Mouse (Mus musculus) heart, postnatal 10 days (tissue): ENCODE measurements around the gene Cubn. TPM values are rescaled to one million over a fixed set of nuclear protein-coding genes. Genes with fewer than 3 reads are reported as not detected.

Source experiments
- DNase-seq, 2 experiments: peaks; one replicate each; pipeline ENCODE4 v3.0.0; 2021
- intact Hi-C: fragments of 180-260 bp; cut with DNase I; formaldehyde crosslinking; loops from one replicate; pipeline ENCODE4 v1.15.1; 2025
- total RNA-seq, 2 experiments: library from RNA; stranded (reverse); gene quantifications; 2 replicates each; pipeline ENCODE4 v1.2.3; 2021

Gene Cubn
- total RNA-seq, 2 experiments from 2014 or later = 1.6 to 1.7 TPM

DNA sequence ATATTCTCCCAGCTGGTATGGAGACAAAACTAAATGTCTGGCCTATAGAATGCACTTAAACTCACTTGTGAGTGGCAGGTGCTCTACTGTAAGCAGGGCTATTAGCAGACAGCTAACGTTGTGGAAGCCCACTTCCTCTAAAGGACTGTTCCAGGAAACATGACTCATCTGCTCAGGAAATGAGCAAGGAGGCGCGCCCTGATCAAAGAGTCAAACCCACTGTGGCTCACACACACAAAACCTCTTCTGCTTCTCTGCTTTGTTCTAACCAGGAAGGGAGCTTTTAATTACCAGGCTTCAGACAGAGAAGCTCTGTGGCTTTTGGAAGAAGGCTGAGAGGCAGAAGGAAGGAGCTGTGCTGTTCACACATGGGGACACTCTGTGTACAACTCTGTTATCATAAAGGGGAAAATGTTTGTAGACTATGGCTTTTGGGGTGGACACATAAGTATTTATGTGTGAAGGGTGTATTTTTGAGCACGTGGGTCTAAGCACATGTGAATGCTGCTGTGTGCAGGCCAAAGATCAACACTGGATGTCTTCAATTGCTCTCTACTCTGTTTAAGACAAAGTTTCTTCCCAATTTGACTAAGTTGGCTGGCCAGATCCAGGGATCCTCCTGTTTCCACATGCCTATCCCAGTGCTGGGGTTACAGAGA, 78.0 kb downstream of the Cubn start:
- peak; percentile 70 to 76 for DNase-seq
- intact Hi-C loops = loop anchor here (2.0 to 5.0 kb wide), 2 partner anchors 41 to 159 kb away; partner anchors contain the start of gene Vim

DNA sequence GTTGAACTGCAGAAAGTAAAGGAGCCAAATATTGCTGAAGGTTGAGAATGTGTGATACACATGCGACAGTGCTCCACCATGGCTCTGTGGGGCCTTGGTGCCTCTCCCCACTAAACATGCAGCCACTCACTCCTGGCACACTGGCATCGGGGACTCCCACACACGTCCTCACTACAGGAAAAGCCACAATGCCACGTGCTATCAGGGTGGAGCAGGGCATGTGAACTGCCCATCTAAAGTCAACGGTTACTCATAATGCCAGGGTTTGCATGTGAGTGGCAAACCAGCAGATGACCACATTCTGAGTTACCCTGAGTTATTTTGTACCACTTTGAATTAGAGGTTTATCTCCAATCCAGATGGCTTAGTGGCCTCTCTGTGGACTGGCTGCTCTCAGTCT, 81.0 kb downstream of the Cubn start:
- no peak for DNase-seq
- intact Hi-C loops = loop anchor here (2.0 to 5.0 kb wide), 2 partner anchors 14 to 162 kb away; partner anchors contain the start of gene Vim

- intact Hi-C loops = loop anchor here (2.0 to 5.0 kb wide), 2 partner anchors 13 to 162 kb away; partner anchors contain the start of gene Vim
- DNase-seq = no peak
Measured at GRCm38 (mm10) chr2:13409767-13410519, 81.7 kb downstream of the Cubn start.

- intact Hi-C loops = no loop called here
- DNase-seq = no peak
Measured at GRCm38 (mm10) chr2:13408333-13408732, 83.3 kb downstream of the Cubn start.

DNA sequence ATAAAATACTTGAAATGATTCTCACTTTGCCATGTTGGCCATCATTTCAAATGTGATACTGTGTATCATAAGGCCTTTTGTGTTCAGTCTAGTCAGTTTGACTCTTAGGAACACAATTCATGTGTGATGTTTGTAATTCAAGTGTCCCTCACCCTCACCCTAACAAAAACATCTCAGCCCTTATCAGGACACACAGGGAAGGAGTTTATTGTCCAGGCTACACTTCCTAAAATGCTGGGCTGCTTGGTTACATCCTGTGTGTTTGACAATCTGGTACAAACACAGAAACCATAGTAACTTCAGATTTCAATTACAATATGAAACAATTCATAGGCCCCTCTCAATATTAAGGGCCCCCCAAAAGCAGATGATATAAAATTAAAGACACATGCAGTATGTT, 83.9 kb downstream of the Cubn start:
- intact Hi-C loops = no loop called here
- no peak for DNase-seq

DNA sequence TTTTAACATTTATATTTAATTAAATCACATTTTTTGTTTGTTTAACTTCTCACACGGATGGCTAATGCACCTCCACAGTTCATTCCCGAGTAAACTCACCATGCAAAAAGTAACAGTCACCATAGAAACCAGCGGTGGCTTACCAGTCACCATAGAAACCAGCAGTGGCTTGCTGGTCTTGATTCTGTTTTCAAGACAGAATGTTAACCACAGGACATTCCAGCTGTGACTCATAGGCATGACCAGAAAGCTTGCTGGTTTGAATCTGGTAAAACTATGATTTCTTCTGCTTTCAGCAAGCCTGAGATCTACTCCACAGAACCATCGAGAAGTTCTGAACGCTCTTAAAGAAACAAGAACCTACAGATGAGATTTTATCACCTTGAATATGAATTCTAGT, 84.3 kb downstream of the Cubn start:
- intact Hi-C loops = no loop called here
- DNase-seq = no peak

GRCm38 (mm10) chr2:13404986-13405678, 86.5 kb downstream of the Cubn start:
- intact Hi-C loops = no loop called here
- DNase-seq = no peak

DNA sequence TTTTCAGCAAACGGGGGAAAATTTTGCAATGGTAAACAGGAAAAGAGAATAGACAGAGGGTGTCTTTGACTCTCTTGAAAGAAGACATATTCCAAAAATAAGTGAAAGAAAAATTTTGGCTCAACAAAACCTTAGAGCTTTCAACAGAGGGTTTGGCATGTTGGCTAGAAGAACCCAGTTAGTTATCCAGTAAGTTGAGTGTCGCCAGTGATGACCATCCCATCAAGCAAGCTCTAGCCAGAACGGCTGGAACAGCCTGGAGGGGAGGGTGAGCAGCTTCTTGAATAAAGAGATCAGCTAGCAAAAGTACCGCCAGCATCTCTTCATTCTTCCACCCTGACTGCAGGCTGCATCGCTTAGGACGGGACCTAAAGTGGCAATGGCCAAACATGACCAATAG, 90.8 kb downstream of the Cubn start:
- intact Hi-C loops = no loop called here
- DNase-seq = no peak

- DNase-seq = no peak
- intact Hi-C loops = no loop called here
Measured at GRCm38 (mm10) chr2:13399480-13400072, 92.0 kb downstream of the Cubn start.

DNA sequence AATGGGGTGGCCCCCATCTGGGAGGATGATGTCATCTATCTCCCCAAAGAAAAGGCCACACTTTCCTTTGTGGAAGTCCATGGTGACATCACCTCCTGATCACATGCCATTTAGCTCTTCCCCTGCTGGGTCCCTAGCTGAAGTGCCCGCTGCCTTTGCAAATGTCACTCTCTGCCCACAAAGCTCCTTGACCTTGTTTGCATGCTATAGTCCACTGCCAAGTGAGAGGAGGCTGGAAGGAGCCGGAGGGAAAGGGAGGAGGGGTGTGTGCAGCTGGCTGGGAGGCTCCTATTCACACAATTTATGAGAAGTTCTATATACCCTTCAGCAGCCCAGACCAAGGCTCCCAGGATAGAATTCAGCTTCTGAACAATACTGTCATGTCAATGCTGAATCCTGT, 92.7 kb downstream of the Cubn start:
- intact Hi-C loops = no loop called here
- DNase-seq = peak; percentile 76 to 79

DNA sequence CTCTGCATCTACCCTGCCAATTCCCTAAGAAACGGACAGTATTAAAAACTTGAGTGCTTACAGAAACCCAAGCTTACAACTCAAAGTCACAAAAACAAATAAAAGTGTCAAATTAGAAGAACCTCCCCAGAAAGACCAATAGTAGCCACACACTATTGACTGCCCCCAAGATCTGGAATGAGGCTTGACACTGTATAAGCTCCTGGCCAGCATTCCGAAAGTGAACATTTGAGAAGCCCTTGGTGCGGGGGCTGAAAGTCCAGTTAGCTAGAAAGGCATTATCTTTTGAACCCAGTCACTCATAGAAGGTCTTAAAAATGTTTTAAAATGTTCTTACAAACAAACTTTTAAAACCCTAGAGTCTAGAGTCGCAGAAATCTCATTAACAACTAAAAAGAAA, 93.1 kb downstream of the Cubn start:
- intact Hi-C loops = no loop called here
- DNase-seq = no peak

DNA sequence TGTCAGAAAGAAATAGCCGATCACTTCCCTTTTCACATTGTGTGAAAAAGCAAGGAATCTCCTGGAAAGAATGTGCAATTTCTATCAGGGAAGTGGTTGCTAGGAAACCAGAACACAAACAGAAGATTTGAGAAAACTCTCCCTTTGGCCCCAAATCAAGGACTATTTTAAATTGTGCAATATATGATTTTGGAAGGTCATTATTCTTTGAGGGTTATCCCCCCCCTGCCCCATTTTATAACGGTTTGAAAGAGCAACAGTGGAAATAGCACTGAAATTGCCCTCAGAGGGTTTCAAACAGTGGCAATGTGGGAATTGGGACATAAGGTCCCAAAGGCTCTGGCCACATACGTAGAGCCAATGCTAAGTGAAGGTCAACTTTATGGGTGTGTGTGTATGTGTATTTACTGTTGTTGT, 95.5 kb downstream of the Cubn start:
- intact Hi-C loops = loop anchor here (2.0 kb wide), 2 partner anchors 15 to 179 kb away; no protein-coding TSS in a partner anchor
- DNase-seq = no peak

DNA sequence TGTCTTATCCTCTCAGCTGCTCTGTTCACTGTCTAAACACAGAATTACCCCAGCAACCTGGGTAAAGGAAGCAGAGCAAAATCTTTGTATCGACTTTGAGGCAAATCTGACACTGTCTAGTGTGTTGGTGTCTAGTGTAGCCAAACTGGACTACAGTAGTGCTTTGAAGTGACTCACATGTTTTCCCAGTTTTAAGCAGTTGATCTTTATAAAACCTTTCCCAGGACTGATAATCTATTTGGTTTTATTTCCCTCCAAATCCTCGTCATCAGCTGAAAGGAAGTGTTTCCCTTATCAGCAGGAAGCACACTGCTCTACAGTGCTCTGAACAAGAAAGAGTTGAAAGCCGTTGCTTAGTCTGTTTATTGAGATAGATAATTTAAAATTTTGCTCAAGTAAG, 100.6 kb downstream of the Cubn start:
- intact Hi-C loops = no loop called here

GRCm38 (mm10) chr2:13386631-13387030, 105.0 kb downstream of the Cubn start:
- intact Hi-C loops = no loop called here

More for the DNA sequence above, 100.6 kb downstream of the Cubn start:
- DNase-seq = no peak

GRCm38 (mm10) chr2:13385542-13386345, 105.9 kb downstream of the Cubn start:
- intact Hi-C loops = no loop called here
- peak in 1 of 2 experiments; percentile 54 for DNase-seq

More at GRCm38 (mm10) chr2:13386631-13387030, 105.0 kb downstream of the Cubn start:
- DNase-seq = no peak

DNA sequence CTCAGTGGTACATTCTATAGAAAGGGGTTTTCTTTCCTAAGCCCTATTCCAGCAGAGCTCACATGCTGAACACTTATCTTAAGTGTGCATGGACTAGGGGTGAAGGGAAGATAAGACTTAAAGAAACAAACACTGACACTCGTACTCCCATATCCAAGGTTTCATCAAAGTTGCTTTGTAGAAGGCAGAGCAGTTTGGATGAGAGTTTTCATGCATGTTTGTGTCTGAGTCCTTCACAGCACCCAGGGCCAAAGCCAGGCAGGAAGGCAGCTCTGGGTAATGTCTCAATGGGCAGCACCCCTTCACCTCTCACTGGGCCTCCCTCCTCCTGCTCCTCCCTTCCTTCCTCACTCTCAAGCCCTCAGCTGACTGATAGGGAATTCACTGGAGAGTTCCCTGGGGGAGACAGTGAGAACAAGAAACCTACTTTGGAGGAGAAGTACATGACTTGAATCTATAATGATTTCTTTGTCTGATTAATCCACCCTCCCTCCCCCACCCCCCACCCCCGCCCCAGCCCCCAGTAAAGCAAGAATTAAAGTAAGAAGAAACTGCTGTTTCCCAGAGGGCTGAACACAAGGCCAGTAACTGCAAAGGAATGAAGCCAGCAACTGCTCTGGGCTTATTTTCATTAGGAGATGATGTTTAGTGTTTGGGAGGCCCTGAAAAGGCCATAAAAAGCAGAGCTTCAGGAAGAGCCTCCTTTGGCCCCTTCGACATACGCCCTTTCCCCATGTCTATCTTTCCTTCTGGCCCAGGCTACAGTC, 106.7 kb downstream of the Cubn start:
- intact Hi-C loops = no loop called here
- peak; percentile 57 to 58 for DNase-seq

GRCm38 (mm10) chr2:13376166-13376565, 115.4 kb downstream of the Cubn start:
- intact Hi-C loops = no loop called here
- DNase-seq = no peak

- intact Hi-C loops = loop anchor here (2.0 kb wide), 1 partner anchor 40 kb away; no protein-coding TSS in a partner anchor
- no peak for DNase-seq
Measured at GRCm38 (mm10) chr2:13373291-13373690, 118.3 kb downstream of the Cubn start.

- no peak for DNase-seq
- intact Hi-C loops = loop anchor here (2.0 kb wide), 1 partner anchor 40 kb away; no protein-coding TSS in a partner anchor
Measured at GRCm38 (mm10) chr2:13372825-13373224, 118.8 kb downstream of the Cubn start.
